Mouse (Mus musculus) left cerebral cortex, postnatal 10 days (tissue): ENCODE results near the gene Mid1. TPM values are rescaled to one million over a fixed set of nuclear protein-coding genes. Genes with fewer than 3 reads are reported as not detected.

Source experiments
- DNase-seq, 2 experiments: peaks; one replicate each; pipeline ENCODE4 v3.0.0; 2021 to 2022; ENCODE audit warnings: low spot score in 2 of 2, mixed read lengths in 1 of 2; ENCODE audit errors: extremely low spot score in 1 of 2
- intact Hi-C: fragments of 180-260 bp; cut with DNase I; formaldehyde crosslinking; loops from one replicate; pipeline ENCODE4 v1.15.1; 2025
- total RNA-seq, 2 experiments: library from RNA; stranded (reverse); gene quantifications; 2 replicates each; pipeline ENCODE4 v1.2.3; 2021

The Mid1 gene
- total RNA-seq, 2 experiments from 2014 or later = 20.2 to 21.3 TPM

DNA sequence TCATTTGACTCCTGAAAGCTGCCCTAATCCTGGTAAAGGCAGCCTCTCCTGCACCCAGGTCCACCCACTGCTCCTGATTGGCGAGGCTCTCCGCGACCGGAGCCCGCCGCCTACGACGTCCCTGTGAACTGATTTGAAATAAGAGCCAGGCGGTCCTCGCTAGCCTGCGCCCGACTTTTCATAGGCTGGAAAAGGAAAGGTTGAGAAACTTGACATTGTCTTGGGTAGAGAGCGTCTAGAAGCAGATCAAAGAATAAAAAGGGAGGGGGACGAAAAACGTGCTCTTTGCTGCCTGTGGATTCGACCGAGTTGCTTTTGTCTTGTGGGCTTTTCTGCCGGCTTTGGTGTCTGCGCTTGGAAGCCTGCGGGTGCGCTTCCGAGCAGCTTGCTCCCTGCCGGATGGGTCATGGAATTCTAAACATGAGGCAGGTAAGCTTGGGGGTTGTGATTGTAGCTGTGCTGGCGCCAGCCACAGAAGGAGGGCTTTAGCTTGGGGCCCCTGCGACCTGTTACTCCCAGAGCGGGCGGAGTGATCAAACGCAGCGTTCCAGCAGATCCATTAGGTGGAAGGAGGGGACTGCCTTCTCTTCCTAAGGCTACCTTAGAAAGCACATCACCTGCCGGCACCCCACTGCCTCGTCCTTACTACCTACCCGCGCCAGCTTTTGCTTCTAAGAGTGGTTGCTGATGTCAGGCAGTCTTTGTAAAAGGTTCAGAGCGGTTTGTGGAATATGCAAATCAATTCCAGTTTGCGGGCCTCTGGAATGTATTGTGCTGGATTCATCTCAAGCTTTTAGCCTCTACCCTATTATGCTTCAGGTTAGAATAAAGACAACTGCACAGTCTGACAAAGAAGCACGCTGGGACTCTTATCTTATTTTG is 194.7 kb downstream of the Mid1 start:
- DNase-seq = peak; percentile 18 to 81
- intact Hi-C loops = loop anchor here (10.0 kb wide), 1 partner anchor 55 kb away; no protein-coding TSS in a partner anchor

DNA sequence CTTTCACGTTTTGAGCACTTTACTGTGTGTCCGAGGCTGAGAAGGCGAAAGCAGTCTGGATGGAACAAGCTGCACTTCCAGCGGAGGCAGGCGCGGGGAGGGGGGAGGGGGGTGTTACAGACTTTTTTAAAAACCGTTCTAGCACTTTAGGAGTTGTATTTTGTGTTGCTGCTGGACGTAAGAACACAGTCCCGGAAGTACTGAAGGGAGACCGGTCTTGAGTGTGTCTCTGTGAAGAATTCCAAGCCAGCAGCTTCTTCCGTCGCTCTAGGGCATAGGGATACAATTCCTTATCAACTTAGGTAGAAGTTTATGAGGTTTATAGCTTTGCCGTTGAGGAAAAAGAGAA is 195.3 kb downstream of the Mid1 start:
- DNase-seq = no peak
- intact Hi-C loops = loop anchor here (10.0 kb wide), 1 partner anchor 56 kb away; no protein-coding TSS in a partner anchor

DNA sequence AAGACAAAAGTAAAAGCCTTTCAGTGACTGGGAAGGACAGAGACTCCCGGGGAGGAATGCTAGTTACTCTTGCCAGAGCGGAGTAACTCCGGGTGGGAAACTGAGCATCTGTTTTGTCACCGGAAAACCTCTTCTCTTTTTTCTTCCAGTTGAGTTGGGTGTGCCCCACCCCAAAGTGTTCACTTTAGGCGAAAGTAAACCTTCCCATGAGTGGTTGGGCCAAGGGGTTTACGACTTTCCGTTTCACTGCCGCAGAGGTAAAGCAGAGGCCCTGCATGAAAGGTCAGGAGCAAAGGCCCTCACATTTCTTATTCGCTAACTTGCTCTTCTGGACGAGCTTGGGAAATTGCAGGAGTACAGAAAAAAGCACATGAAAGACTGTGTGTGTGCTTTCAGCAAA is 195.8 kb downstream of the Mid1 start:
- no peak for DNase-seq
- intact Hi-C loops = loop anchor here (10.0 kb wide), 1 partner anchor 56 kb away; no protein-coding TSS in a partner anchor

DNA sequence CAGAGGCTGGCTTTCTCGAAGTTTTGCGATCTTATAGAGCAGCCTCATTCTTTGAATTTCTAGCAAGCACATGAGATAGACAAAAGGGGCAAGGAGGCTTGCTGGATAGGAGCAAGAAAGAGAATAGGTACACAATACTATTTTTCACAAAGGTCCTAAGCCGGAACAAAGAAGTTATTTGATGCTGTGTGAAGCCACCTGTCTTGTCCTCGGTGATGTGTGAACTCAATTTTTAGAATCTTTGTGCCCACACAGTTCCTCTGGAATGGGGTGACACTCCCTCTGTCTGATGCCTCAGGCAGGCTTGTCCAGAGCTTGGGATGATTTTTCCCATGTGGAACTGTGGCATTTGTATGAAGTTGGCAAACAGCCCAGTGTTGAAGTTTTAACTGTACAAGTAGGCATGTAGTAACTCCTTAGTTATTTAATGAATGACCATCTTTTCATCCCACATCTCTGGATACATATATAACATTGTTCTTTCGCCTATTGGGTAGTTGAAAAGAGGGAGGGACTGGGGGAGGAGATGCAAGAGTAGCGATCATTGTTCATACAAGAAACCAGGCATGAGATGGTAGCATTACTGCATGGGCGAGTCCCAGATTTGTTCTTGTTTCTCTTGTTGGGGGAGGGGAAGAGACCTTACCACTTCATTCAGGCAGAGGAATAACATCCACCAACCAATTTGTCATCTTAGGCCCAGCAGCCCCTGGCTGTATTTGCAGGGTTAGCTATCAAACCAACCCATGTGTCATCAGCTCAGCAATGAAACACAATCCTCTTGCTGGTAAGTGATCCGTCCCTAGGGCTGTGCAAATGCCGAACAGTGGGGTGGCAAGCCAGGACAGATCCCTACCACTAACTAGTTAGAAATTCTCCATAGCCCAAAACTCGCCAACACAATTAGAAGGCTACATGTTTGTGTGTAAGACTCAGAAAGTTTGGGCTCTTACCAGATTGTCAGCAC is 196.5 kb downstream of the Mid1 start:
- DNase-seq = no peak

DNA sequence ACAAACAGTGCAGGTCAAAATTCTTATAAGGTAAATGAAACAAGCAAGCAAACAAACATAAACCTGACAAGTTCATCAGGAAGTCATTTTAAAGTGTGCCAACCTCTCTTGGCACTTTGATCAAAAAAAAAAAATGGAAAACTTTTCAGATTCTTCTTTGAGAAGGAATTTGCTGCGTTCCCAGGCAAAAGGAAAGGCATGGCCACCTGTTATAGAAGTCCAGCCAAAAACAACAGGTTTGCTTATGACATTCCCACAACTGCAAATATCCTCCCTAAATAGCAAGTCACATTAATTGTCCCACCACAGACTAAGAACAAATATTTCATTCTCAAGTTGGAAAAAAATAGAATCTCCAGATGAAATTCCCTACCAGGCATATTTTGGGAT is 197.2 kb downstream of the Mid1 start:
- DNase-seq = no peak
- intact Hi-C loops = loop anchor here (10.0 kb wide), 1 partner anchor 57 kb away; no protein-coding TSS in a partner anchor

More for the DNA sequence above, 196.5 kb downstream of the Mid1 start:
- intact Hi-C loops = loop anchor here (10.0 kb wide), 1 partner anchor 57 kb away; no protein-coding TSS in a partner anchor

DNA sequence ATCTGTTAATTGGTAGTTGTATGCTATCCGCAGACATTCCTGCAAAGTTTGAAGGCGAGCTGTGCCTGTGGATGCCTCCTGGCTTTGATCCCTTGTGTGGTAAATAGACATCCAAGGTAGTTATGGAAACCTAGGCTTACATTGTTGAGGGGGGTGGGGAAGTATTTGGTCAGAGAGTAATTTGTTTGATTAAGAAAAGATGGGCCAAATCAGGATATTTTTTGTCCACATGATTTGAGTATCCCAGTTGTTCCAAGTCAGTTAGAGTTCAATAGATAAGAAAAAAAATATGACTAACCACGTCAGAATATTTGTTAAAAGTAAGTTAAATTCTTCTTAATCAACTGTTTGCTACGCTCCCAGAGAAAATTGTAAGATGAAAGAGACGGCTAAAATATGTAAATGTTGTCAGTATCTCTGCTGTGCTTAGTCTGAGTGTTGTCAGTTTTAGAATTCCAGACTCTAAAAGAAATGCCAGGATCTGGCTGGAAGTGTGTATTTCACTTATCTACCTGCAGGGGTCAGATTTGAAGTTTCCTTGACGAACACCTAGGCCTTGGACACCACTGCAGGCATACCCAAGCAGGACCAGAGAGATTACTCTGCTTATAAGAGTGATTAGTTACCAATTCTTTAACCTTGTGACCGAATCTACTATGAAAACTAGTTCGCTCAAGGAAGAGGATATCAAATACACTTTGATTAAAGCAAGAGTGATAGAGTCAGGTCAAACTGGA is 198.7 kb downstream of the Mid1 start:
- intact Hi-C loops = loop anchor here (10.0 kb wide), 1 partner anchor 59 kb away; no protein-coding TSS in a partner anchor

DNA sequence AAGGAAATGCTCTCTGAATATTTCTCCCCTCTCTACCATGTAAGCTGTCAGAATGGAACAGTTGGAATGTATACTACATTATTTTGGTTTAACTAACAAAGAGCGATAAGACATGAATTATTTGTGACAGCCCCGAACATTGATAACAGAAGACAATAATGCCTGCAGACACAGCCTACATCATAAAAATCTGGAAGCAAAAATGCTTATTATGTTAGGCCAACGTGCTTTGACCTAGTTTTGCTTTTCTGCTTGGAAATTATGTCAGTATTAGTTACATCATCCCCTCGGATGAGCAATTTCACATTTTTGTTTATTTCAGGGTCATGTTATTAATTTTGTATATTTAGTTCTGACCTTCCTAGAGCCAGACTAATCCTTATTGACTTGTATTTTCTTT is 205.5 kb downstream of the Mid1 start:
- intact Hi-C loops = no loop called here
- no peak for DNase-seq

More for the DNA sequence above, 198.7 kb downstream of the Mid1 start:
- no peak for DNase-seq

DNA sequence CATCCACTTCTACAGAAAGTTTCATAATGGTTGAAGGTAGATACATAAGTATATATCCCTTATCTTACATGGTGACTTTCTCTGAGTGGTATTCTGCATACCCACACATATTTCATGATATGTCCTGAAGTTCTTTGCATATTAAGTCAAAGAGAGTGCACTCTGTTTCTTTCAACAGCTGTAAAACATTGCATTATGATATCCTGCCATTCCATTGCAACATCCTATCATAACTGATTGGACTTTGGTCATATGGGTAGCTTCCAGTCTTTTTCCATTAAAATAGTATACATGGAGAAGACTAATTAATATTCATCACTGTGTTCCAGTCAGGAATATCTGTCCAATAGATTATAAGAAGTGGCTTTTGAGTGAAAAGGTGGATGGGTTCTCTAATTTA is 207.1 kb downstream of the Mid1 start:
- intact Hi-C loops = no loop called here
- no peak for DNase-seq

DNA sequence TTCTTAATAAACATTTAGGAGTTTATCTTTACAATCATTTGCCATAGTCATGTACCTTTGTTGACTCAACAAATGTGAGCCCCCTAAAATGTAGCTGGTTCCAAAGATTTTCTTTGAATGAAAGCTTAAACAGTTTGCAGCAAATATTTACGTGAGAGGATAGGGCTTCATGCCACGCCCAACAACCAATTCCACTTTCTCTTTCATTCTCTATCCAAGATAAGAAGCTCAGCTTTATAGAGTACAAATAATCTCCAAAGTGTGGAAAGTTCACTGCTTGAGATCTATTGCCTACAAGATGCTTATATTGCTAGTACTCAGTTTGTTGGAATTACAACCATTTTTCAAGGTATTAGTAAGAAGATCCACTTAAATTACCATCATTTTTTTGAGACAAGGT is 207.6 kb downstream of the Mid1 start:
- intact Hi-C loops = no loop called here
- no peak for DNase-seq

DNA sequence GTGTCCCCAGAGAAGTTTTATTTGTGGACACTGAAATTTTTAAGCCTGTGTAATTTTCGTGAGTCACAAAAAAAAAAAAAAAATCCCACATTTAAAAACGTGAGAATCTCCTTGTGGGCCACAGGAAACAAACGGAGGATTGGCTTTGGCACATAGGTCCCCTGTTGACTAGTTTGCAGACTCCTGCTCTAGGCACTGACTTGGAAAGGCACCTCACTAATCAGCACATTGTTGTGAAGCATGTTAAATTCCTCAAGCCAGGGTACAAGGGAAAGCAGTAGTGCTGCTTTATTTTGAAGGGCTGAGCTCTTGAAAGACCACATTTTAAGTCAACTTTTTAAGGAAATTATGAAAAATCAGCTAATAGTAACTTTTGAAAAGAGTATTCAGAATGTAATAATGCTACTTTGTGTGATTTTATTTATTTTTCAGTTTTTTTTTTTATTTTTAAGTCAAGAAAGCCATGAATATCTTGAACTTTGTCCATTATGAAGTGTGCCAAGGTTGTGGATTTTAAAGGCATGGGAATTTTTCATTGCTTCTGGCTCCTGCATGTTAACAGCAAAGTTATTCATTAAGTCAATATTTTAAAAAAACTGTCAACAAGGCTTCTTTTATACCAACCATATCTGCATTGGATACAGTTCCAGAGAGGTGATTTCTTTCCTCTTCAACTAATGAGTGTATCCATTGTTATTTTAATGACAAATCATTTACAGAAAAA is 214.4 kb downstream of the Mid1 start:
- intact Hi-C loops = no loop called here
- no peak for DNase-seq

DNA sequence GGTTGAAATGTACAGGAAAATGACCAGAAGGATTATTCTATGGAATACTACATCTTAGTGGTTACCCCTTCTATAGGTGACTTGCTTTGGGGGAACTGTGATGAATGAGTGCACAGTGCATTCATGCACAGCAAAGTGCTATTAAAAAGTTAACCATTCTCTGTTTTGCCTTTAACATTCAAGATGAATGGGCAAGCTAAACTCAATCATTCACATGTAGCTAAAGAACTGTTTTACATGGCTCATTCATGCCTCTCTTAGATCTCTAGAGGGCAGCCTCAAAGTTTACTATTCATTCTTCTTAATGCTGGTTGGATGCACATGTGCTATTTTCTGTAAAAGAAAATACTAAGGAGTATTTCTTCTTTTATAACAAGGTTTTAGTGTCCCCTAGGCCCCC is 217.9 kb downstream of the Mid1 start:
- DNase-seq = no peak
- intact Hi-C loops = no loop called here

DNA sequence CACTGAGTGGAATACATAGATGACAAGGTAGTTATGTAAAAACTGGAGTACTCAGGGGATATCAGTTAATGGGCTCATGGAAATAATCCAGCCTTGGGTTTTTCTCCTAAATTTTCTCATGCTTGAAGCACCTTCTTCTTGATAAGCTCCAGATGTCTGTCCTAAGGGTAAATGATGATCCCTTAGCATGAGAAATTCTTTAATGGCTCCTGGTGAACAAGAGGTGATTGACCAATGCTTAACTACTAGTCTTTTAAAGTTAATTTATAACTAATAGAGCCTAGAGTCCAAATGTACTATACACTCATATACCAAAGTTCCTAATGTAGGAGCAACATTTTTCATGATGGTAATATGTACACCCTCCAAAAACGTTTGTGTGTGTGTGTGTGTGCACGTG is 218.7 kb downstream of the Mid1 start:
- DNase-seq = no peak
- intact Hi-C loops = no loop called here

DNA sequence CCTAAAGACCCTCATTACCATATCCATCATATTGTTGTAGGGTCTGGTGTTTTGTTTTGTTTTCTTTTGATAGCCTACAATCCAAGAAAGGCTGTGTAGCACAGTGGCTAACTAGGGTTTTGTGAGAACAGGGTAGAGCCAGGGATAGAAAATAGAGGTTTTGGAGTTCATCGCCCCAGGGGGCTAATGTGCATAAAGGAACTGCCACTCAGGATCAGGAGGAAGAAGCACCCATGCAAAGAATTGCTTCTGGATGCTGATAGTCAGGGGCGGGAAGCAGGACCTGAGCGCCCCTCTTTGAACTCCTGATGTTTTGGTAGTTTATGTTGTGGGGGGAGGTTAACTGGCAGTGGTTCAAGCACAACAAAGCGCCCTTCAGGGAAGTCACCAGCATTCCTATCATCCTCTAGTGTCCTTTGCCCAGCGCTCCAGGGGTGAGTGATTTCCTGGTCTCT is 221.1 kb downstream of the Mid1 start:
- intact Hi-C loops = no loop called here

DNA sequence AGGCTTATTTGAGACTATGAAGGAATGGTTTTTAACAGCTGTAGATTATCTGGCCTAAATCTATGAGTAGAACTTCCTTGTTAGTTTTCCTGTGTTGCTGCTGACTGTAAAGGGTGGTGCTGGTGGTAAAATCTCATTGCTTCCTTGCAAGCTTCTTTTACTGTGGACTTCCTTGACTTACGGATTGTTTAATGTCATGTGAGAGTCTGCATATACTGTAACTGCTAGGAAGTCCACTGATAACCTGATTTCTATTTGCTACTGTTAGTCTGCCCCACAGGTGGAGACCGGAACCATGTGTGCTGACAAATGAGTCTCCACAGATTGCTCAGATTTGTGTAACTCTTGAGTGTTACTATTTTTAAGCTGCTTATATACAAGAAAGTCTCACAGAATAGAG is 224.9 kb downstream of the Mid1 start:
- intact Hi-C loops = no loop called here
- DNase-seq = no peak

More for the DNA sequence above, 221.1 kb downstream of the Mid1 start:
- DNase-seq = peak in 1 of 2 experiments; percentile 18

DNA sequence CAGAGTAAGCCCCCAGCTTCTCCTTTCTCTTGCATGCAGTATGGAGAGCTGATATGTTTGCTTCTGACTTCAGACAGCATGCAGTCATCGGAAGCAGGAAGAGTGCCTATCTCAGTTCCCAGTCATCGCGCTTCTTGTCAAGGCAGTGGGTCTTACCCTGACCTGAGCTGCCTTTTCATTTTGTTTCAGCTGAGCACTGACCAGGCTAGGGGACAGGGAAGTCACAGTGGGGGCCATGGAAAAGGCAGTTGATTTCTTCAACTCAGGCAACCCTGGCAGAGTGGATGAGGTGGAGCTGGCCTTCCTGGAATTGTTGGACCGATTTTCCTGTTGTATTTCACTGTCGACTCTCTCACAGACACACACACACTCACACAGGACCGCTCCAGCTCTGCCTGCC is 230.7 kb downstream of the Mid1 start:
- peak in 1 of 2 experiments; percentile 21 for DNase-seq
- intact Hi-C loops = no loop called here

DNA sequence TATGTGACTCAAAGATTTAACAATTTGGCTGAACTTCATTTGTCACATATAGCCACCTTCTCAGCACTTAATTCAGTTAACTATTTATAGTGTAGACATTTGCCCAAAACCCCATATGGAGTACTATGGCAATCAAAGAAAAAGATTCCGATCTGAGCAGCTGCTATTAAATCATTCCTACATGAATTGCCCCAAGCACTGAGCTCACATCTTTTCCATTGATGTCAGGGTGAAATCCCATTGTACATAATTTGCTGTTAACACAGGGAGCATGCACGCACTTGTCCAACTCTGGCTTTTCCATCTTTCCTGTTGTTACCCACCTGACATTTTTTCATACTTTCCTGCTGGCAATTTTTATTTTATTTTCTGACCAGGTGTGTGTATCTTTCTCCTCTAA is 237.5 kb downstream of the Mid1 start:
- intact Hi-C loops = no loop called here
- no peak for DNase-seq

DNA sequence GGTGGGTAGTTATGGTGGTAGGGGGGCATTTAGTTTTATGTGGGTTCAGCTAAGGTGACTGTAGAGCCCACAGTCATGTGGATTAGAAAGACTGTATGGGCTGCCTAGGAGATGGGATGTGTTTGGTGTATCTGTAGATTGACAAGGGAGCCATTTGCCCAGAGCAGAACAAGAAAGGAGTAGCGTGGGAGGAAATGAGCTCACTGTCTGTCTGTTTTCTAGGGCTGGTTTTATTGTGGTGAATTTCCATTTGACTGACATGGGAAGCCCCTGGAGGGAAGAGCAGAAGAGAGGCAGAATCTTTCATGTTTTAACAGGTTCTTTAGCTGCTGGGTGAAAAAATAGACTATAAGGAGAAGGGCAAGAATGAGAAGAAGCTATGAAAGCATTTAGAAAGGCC is 238.4 kb downstream of the Mid1 start:
- intact Hi-C loops = no loop called here
- no peak for DNase-seq

DNA sequence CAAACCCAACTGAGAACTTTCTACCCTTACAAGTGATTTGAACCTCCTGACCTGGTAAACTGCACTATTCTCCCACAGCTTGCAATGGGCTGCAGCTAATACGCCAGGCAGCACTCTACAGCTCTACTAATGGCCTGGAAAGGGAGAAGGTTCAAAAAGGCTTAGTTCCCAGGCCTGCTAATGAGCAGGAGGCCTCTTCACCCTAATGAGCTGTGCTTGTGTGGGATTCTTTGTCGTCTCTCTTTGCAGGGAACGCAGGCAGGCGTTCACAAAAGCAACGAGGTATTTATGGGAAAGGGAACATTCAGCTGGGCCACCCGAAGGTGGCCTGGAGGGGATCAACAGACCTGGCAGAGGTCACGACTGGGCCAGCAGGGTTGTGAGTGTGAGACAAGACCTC is 240.6 kb downstream of the Mid1 start:
- intact Hi-C loops = no loop called here
- no peak for DNase-seq
